Mouse (Mus musculus): ENCODE results near the gene Atp6v1g3. TPM values are rescaled to one million over a fixed set of nuclear protein-coding genes. Genes with fewer than 3 reads are reported as not detected.

Gene Atp6v1g3
- polyA plus RNA-seq (2012; rRNA removed): 7.1 and 13.4 TPM in 2 replicates

DNA sequence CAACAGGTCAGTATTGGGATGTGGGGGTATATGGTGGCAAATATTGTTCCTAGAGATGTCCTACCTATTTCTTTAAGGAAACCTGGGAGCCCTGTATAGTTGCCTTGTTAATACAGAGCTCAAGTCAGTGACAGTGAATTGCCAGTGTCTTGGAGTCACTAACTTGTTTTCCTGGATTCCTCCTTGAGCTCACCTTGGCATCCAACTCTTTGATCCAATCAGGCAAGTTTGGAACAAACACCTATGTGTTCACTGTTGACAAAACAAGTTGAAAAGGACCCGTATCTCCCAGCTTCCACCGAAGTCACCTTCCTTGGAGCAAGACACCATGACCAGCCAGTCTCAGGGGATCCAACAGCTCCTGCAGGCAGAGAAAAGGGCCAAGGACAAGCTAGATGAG is at the start of gene Atp6v1g3:
TSS of gene Atp6v1g3 (plus strand) at position 301 of the 400 bp plus-strand sequence.
- H3K4me3 ChIP-seq (ENCODE audit: insufficient read depth, low read depth, low read length): no peak within 1 kb of the TSS
- peak; percentile 16 for DNase-seq
- H3K36me3 ChIP-seq (ENCODE audit: control insufficient read depth, insufficient read depth, low read length): no peaks in the 10 kb centered on the region
- no peaks in the 10 kb centered on the region for H3K27me3 ChIP-seq (replicated peaks; ENCODE audit: control insufficient read depth, insufficient read depth, low read length)
- peak within 1 kb of the TSS; percentile 68 for H3K27ac ChIP-seq (ENCODE audit: insufficient read depth, low read depth, low read length)
- TF ChIP-seq POLR2A (IDR thresholded peaks at IDR 0.05; ENCODE audit: low read depth, low read length): no peak
- no peak for TF ChIP-seq CTCF (conservative IDR thresholded peaks at IDR 0.05; ENCODE audit: insufficient read depth, insufficient read length, low read depth, low read length)
- 82% methylated on average over 2 of the region's 2 CpGs for WGBS
- H3K4me1 ChIP-seq (ENCODE audit: control insufficient read depth, insufficient read depth, low read length): no peaks in the 10 kb centered on the region

DNA sequence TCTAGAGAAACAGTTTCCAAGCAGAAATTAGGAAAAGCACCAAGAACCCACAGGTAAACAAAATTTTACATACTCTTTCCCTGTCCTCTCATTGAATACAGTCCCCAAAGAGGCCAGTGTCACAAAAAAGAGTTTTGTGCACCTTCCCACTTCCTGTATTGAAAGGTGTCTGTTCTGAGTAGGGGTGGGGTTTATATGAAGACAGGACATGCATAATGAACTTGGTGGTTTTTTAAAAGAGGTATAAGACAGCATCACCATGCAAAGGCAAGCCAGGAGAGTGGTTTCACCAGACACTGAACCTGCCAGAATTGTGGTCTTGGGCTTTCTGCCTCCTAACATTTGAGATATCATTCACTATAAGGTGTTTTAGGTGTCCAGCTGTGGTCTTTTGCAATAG is 40.5 kb upstream of the Atp6v1g3 start:
- H3K27me3 ChIP-seq (replicated peaks; ENCODE audit: control insufficient read depth, insufficient read depth, low read length): no peaks in the 10 kb centered on the region
- TF ChIP-seq CTCF (conservative IDR thresholded peaks at IDR 0.05; ENCODE audit: insufficient read depth, insufficient read length, low read depth, low read length): no peak
- no peak for TF ChIP-seq POLR2A (IDR thresholded peaks at IDR 0.05; ENCODE audit: low read depth, low read length)

DNA sequence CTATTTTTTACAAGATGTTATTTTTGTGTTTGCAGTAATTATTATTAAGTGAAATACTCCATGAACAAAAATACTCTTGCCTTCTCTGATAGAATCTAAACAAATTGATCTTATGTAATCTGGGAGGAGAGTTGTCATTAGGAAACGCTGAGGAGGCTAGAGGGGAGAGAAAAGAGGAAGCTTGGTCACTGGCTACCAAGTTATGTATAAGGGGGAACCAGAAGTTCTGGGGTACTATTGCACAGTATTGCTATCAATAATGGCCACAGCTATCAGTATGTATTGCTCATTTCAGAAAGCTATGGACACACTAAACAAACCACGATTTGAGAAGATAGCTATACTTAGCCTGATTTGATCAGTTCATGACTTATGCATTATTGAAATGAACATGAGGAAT is 36.3 kb upstream of the Atp6v1g3 start:
- 82% methylated on average over 2 of the region's 2 CpGs for WGBS
- TF ChIP-seq POLR2A (IDR thresholded peaks at IDR 0.05; ENCODE audit: low read depth, low read length): no peak
- no peak for TF ChIP-seq CTCF (conservative IDR thresholded peaks at IDR 0.05; ENCODE audit: insufficient read depth, insufficient read length, low read depth, low read length)
- no peak for DNase-seq
- Histone ChIP-seq H3K36me3 (ENCODE audit: control insufficient read depth, insufficient read depth, low read length) (no peaks in the 10 kb centered on the region), H3K27me3 (replicated peaks; ENCODE audit: control insufficient read depth, insufficient read depth, low read length) (no peaks in the 10 kb centered on the region), H3K4me3 (ENCODE audit: insufficient read depth, low read depth, low read length) (no peak overlapping the region), H3K27ac (ENCODE audit: insufficient read depth, low read depth, low read length) (no peak overlapping the region), H3K4me1 (ENCODE audit: control insufficient read depth, insufficient read depth, low read length) (no peaks in the 10 kb centered on the region)

More for the DNA sequence above, 40.5 kb upstream of the Atp6v1g3 start:
- no peak overlapping the region for H3K27ac ChIP-seq (ENCODE audit: insufficient read depth, low read depth, low read length)
- no peaks in the 10 kb centered on the region for H3K4me1 ChIP-seq (ENCODE audit: control insufficient read depth, insufficient read depth, low read length)
- no peak for DNase-seq
- no peaks in the 10 kb centered on the region for H3K36me3 ChIP-seq (ENCODE audit: control insufficient read depth, insufficient read depth, low read length)
- H3K4me3 ChIP-seq (ENCODE audit: insufficient read depth, low read depth, low read length): no peak overlapping the region

DNA sequence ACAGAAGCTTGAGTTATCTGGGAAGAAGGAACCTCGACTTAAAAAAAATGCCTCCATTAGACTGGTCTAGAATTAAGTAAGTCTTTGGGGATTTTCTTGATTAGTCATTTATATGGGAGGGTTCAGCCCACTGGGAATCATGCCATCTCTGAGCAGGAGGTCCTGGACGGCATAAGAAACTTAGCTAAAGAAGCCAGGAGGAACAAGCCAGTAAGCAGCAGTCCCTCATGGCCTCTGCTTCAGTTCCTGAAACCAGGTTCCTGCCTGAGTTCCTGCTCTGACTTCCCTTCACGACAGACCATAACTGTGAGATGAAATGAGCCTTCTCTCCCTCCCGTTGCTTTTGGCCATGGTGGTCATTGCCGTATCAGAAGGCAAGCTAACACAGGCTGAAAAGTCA is 29.6 kb upstream of the Atp6v1g3 start:
- DNase-seq: peak; percentile 44
- 17% methylated on average over 5 of the region's 5 CpGs for WGBS
- Histone ChIP-seq H3K27ac (ENCODE audit: insufficient read depth, low read depth, low read length) (peak overlapping the region; percentile 19; the same call in 1 of the 2 replicates), H3K4me1 (ENCODE audit: control insufficient read depth, insufficient read depth, low read length) (peaks cover 3% of the 10 kb centered on the region; the same call in 1 of the 2 replicates), H3K27me3 (replicated peaks; ENCODE audit: control insufficient read depth, insufficient read depth, low read length) (no peaks in the 10 kb centered on the region), H3K4me3 (ENCODE audit: insufficient read depth, low read depth, low read length) (peak overlapping the region; percentile 37; the same call in 1 of the 2 replicates), H3K36me3 (ENCODE audit: control insufficient read depth, insufficient read depth, low read length) (no peaks in the 10 kb centered on the region)
- TF ChIP-seq CTCF (conservative IDR thresholded peaks at IDR 0.05; ENCODE audit: insufficient read depth, insufficient read length, low read depth, low read length) (no peak), POLR2A (IDR thresholded peaks at IDR 0.05; ENCODE audit: low read depth, low read length) (no peak)

DNA sequence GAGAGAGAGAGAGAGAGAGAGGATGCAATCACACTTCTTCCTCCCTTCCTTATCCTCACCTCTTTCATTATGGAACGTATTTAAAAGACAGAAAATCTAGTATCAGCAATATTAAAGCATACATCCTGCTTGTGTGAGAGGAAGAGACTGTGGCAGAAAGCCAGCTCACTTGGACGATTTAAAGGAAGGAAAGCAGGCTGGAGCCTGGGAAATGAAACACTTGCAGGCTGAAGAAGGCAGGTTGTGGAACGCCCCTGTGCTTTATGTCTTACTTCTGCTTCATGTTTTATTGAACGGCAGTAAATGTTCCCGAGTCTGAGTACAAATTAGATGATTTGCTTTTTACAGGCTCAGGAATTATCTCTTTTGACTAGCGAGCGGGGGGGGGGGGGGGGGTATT is 29.1 kb upstream of the Atp6v1g3 start:
- no peak overlapping the region for H3K27ac ChIP-seq (ENCODE audit: insufficient read depth, low read depth, low read length)
- TF ChIP-seq CTCF (conservative IDR thresholded peaks at IDR 0.05; ENCODE audit: insufficient read depth, insufficient read length, low read depth, low read length) (no peak), POLR2A (IDR thresholded peaks at IDR 0.05; ENCODE audit: low read depth, low read length) (no peak)
- no peaks in the 10 kb centered on the region for H3K36me3 ChIP-seq (ENCODE audit: control insufficient read depth, insufficient read depth, low read length)
- 14% methylated on average over 7 of the region's 7 CpGs for WGBS
- DNase-seq: peak; percentile 42
- peaks cover 3% of the 10 kb centered on the region; the same call in 1 of the 2 replicates for H3K4me1 ChIP-seq (ENCODE audit: control insufficient read depth, insufficient read depth, low read length)
- H3K27me3 ChIP-seq (replicated peaks; ENCODE audit: control insufficient read depth, insufficient read depth, low read length): no peaks in the 10 kb centered on the region
- H3K4me3 ChIP-seq (ENCODE audit: insufficient read depth, low read depth, low read length): peak overlapping the region; percentile 41

DNA sequence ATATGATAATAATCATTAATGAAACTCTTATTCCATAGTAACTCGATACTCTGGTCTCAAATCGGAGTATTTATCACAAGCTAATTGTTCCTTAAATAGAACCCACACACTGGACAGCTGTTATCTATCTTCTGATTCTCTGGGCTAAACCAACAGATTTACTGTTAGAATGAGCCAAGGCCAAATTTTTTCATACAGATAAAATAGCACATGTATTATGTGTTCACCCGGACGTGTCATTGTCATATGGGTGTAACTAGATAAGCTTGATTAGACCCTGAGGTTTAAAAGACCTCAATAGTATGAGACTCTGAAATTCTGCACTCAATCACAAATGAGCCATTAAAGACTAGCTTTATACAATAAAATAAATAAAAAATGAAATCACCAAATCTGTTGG is 28.4 kb upstream of the Atp6v1g3 start:
- no peak overlapping the region for H3K27ac ChIP-seq (ENCODE audit: insufficient read depth, low read depth, low read length)

DNA sequence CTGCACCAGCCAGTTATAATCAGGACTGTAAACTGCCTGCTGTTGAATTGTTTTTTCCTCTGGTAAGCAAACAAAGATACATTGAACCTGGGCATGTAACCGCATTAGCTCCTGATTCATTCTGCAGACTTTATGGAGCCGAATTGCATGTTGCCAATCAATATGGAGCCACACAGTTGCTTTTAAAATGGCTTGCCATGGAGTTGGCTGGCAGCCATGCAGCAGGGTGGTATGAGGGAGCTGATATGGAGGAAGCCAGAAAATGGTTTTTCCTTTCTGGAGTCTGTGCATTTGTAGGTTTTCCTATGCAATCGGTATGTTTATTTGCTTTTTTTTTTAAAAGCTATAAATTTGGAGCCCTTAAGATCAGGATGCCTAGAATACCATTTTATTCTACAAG is 28.0 kb upstream of the Atp6v1g3 start:
- Histone ChIP-seq H3K36me3 (ENCODE audit: control insufficient read depth, insufficient read depth, low read length) (no peaks in the 10 kb centered on the region), H3K4me1 (ENCODE audit: control insufficient read depth, insufficient read depth, low read length) (peaks cover 3% of the 10 kb centered on the region; the same call in 1 of the 2 replicates), H3K4me3 (ENCODE audit: insufficient read depth, low read depth, low read length) (no peak overlapping the region), H3K27ac (ENCODE audit: insufficient read depth, low read depth, low read length) (no peak overlapping the region), H3K27me3 (replicated peaks; ENCODE audit: control insufficient read depth, insufficient read depth, low read length) (no peaks in the 10 kb centered on the region)
- 80% methylated on average over 3 of the region's 3 CpGs for WGBS
- no peak for TF ChIP-seq CTCF (conservative IDR thresholded peaks at IDR 0.05; ENCODE audit: insufficient read depth, insufficient read length, low read depth, low read length)
- no peak for TF ChIP-seq POLR2A (IDR thresholded peaks at IDR 0.05; ENCODE audit: low read depth, low read length)
- DNase-seq: no peak

More for the DNA sequence above, 28.4 kb upstream of the Atp6v1g3 start:
- H3K36me3 ChIP-seq (ENCODE audit: control insufficient read depth, insufficient read depth, low read length): no peaks in the 10 kb centered on the region
- TF ChIP-seq POLR2A (IDR thresholded peaks at IDR 0.05; ENCODE audit: low read depth, low read length): no peak
- no peak for TF ChIP-seq CTCF (conservative IDR thresholded peaks at IDR 0.05; ENCODE audit: insufficient read depth, insufficient read length, low read depth, low read length)
- H3K4me1 ChIP-seq (ENCODE audit: control insufficient read depth, insufficient read depth, low read length): peaks cover 3% of the 10 kb centered on the region; the same call in 1 of the 2 replicates
- H3K27me3 ChIP-seq (replicated peaks; ENCODE audit: control insufficient read depth, insufficient read depth, low read length): no peaks in the 10 kb centered on the region
- WGBS: 38% methylated on average over 4 of the region's 4 CpGs
- no peak overlapping the region for H3K4me3 ChIP-seq (ENCODE audit: insufficient read depth, low read depth, low read length)
- no peak for DNase-seq
